Mouse (Mus musculus): ENCODE results near the gene Rac2. TPM values are rescaled to one million over a fixed set of nuclear protein-coding genes. Genes with fewer than 3 reads are reported as not detected.

Rac2 gene
- polyA plus RNA-seq, 1 experiment from 2014 or later: 11.3 TPM

- Histone ChIP-seq H3K36me3 (no peaks in the 10 kb centered on the region), H3K27me3 (no peaks in the 10 kb centered on the region), H3K4me2 (replicated peaks) (no peak within 1 kb of the TSS), H3K9ac (peak within 1 kb of the TSS; percentile 13; the same call in 1 of the 2 replicates), H3K27ac (no peak within 1 kb of the TSS), H3K4me1 (no peaks in the 10 kb centered on the region), H3K9me3 (no peaks in the 10 kb centered on the region), H3K4me3 (no peak within 1 kb of the TSS)
- 78% methylated on average over 7 of the region's 7 CpGs for WGBS
- ATAC-seq (ENCODE audit: low FRiP score, low read depth): no peak
Measured at GRCm38 (mm10) chr15:78596914-78597313, 24.3 kb upstream of the Rac2 start, which contains the start of gene Cyth4. Gene Cyth4 (plus strand): TSS chr15:78597047.

DNA sequence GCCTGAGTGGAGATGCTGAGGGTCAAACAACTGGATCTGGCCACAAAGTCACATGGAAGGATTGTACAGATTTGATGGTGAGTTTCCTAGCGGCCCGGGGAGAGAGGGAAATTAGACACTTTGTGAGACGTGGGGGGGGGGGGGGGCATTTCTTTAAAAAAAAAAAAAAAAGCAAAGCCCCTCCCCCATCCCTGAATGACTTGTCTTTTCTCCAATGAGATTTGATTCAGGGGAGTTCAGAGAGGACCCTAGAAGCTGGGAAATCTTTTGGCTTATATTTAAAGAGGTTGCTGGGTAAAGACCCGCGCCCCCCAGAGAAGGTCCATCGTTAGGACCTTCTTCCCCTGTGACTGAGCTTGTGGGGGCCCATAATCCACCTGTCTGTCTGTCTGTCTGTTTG, 23.9 kb upstream of the Rac2 start:
- Histone ChIP-seq H3K27ac (no peak overlapping the region), H3K9me3 (no peaks in the 10 kb centered on the region), H3K4me1 (0 out of 2 replicates have a peak, but pooled peaks cover 4% of the 10 kb centered on the region), H3K4me3 (no peak overlapping the region), H3K27me3 (no peaks in the 10 kb centered on the region), H3K4me2 (replicated peaks) (no peak overlapping the region), H3K9ac (no peak overlapping the region), H3K36me3 (no peaks in the 10 kb centered on the region)
- 82% methylated on average over 6 of the region's 6 CpGs for WGBS
- no peak for ATAC-seq (ENCODE audit: low FRiP score, low read depth)

DNA sequence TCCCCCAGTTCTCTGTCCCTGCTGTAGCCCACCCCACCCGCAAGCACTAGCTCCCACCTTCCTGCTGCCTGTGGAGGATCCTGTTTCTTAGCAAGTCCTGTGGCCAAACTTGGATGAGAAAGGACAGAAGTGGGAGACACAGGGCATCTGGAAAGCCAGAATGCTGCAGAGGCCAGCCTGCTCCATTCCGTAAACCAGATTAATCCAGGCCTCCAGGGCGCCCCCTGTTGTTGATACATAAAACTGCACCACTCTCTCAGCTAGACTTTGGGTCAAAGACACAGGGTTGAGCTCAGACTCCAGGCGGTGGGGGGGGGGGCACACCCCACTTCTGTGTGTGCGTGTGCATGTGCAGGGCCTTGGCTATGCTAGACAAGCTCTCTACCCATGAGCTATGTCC, 22.9 kb upstream of the Rac2 start:
- no peaks in the 10 kb centered on the region for H3K9me3 ChIP-seq
- no peak for ATAC-seq (ENCODE audit: low FRiP score, low read depth)
- WGBS: 64% methylated on average over 5 of the region's 5 CpGs
- no peak overlapping the region for H3K27ac ChIP-seq
- no peak overlapping the region for H3K4me2 ChIP-seq (replicated peaks)
- H3K36me3 ChIP-seq: no peaks in the 10 kb centered on the region
- no peak overlapping the region for H3K9ac ChIP-seq
- no peaks in the 10 kb centered on the region for H3K27me3 ChIP-seq
- H3K4me1 ChIP-seq: 0 out of 2 replicates have a peak, but pooled peaks cover 7% of the 10 kb centered on the region
- H3K4me3 ChIP-seq: no peak overlapping the region

DNA sequence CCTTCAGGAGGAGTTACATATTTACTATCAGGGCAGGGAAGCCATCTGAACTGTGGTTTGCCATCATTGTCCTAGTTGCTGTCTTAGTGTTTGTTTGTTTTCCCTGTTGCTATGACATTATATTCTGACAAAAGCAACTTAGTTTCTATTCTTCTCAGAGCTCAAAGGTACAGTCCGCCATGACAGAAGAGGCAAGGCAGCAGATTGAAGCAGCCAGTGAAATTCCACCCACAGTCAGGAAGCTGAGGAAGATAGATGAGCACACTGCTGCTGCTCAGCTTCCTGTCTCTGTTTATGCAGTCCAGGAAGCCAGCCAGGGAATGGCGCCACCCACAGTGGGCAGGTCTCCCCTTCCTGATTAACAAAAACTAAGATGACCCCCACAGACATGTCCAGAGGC, 22.2 kb upstream of the Rac2 start:
- Histone ChIP-seq H3K4me2 (replicated peaks) (no peak overlapping the region), H3K27me3 (no peaks in the 10 kb centered on the region), H3K4me1 (0 out of 2 replicates have a peak, but pooled peaks cover 7% of the 10 kb centered on the region), H3K4me3 (no peak overlapping the region), H3K36me3 (no peaks in the 10 kb centered on the region), H3K27ac (no peak overlapping the region), H3K9ac (no peak overlapping the region), H3K9me3 (no peaks in the 10 kb centered on the region)
- ATAC-seq (ENCODE audit: low FRiP score, low read depth): no peak
- WGBS: 89% methylated on average over 2 of the region's 2 CpGs

DNA sequence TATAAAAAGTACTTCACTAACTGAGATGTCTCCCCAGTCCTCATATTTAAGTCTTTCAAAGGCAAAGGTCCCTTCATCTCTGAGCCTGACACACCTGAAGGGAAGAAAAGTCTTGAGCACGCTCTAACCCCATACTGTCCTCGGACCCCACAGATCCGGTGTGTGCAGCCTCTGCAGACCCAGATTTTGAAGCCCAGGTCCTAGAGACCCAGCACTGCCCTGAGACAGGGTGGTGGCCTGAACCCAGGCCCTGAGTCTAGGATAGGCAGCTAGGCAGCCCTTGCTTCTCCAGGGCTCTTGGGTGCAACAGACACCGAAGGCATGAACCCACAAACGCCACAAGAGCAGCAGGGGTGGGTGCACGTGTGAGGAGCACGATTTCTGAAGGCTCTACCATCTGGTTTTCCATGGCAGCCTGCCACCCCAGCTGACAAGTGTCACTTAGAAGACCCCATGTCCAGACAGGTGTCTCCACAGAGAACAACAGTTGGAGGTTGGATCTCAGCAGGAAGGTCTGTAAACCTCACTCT, 21.4 kb upstream of the Rac2 start:
- no peaks in the 10 kb centered on the region for H3K9me3 ChIP-seq
- no peak for ATAC-seq (ENCODE audit: low FRiP score, low read depth)
- 84% methylated on average over 7 of the region's 7 CpGs for WGBS
- no peak overlapping the region for H3K9ac ChIP-seq
- no peak overlapping the region for H3K27ac ChIP-seq
- no peaks in the 10 kb centered on the region for H3K27me3 ChIP-seq
- no peak overlapping the region for H3K4me3 ChIP-seq
- 0 out of 2 replicates have a peak, but pooled peaks cover 7% of the 10 kb centered on the region for H3K4me1 ChIP-seq
- no peak overlapping the region for H3K4me2 ChIP-seq (replicated peaks)
- no peaks in the 10 kb centered on the region for H3K36me3 ChIP-seq

- H3K4me1 ChIP-seq: 0 out of 2 replicates have a peak, but pooled peaks cover 7% of the 10 kb centered on the region
- H3K4me2 ChIP-seq (replicated peaks): no peak overlapping the region
- ATAC-seq (ENCODE audit: low FRiP score, low read depth): no peak
- no peak overlapping the region for H3K4me3 ChIP-seq
- H3K27ac ChIP-seq: no peak overlapping the region
- H3K36me3 ChIP-seq: no peaks in the 10 kb centered on the region
- no peak overlapping the region for H3K9ac ChIP-seq
- H3K27me3 ChIP-seq: no peaks in the 10 kb centered on the region
- WGBS: 70% methylated on average over 14 of the region's 14 CpGs
- H3K9me3 ChIP-seq: no peaks in the 10 kb centered on the region
Measured at GRCm38 (mm10) chr15:78592452-78592968, 19.9 kb upstream of the Rac2 start.

- 0 out of 2 replicates have a peak, but pooled peaks cover 7% of the 10 kb centered on the region for H3K4me1 ChIP-seq
- 54% methylated on average over 15 of the region's 15 CpGs for WGBS
- no peak overlapping the region for H3K27ac ChIP-seq
- H3K27me3 ChIP-seq: no peaks in the 10 kb centered on the region
- no peak for ATAC-seq (ENCODE audit: low FRiP score, low read depth)
- H3K9me3 ChIP-seq: no peaks in the 10 kb centered on the region
- no peak overlapping the region for H3K9ac ChIP-seq
- no peaks in the 10 kb centered on the region for H3K36me3 ChIP-seq
- H3K4me3 ChIP-seq: no peak overlapping the region
- no peak overlapping the region for H3K4me2 ChIP-seq (replicated peaks)
Measured at GRCm38 (mm10) chr15:78591680-78592451, 19.3 kb upstream of the Rac2 start.

DNA sequence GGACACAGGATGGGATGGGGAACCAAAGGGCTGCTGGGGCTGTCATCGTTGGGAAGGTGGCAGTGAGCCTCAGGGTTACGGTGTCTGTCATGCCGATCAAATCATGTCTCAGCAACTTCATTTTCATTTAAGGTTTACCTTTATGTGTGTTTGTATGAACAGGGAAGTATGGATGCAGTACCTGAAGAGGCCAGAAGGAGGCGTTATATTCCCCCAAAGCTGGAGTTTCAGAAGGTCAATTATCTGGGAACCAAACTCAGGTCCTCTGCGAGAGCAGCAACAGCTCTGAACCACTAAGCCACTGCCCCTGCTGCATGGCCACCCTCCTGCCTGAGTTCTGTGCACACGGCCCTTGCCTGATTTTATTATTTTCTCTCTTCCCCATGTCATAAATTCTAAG, 18.2 kb upstream of the Rac2 start:
- Histone ChIP-seq H3K9ac (no peak overlapping the region), H3K9me3 (no peaks in the 10 kb centered on the region), H3K27ac (no peak overlapping the region), H3K36me3 (no peaks in the 10 kb centered on the region), H3K4me2 (replicated peaks) (no peak overlapping the region), H3K4me3 (no peak overlapping the region), H3K4me1 (0 out of 2 replicates have a peak, but pooled peaks cover 7% of the 10 kb centered on the region), H3K27me3 (no peaks in the 10 kb centered on the region)
- no peak for ATAC-seq (ENCODE audit: low FRiP score, low read depth)
- WGBS: 71% methylated on average over 6 of the region's 6 CpGs

DNA sequence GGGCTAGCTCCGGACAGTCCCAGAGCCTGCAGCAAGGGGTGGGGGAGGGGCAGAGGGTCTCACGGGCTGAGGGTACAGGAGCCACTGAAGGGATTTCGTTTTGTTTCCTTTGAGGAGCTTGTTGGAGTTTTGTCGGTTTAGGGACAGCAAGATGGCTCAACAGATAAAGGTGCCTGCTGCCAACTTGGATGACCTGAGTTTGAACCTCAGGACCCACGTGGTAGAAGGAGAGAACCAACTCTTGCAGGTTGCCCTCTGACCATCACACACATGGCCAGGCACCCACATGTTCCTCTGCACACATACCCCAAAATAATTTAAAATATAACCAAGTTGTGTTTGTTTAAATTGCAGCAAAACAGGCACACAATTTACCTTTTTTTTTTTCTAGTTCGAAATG, 17.4 kb upstream of the Rac2 start:
- no peak for ATAC-seq (ENCODE audit: low FRiP score, low read depth)
- H3K27me3 ChIP-seq: no peaks in the 10 kb centered on the region
- no peaks in the 10 kb centered on the region for H3K36me3 ChIP-seq
- peaks cover 2% of the 10 kb centered on the region; the same call in 1 of the 2 replicates for H3K9me3 ChIP-seq
- no peak overlapping the region for H3K4me2 ChIP-seq (replicated peaks)
- no peak overlapping the region for H3K27ac ChIP-seq
- H3K4me3 ChIP-seq: no peak overlapping the region
- 0 out of 2 replicates have a peak, but pooled peaks cover 7% of the 10 kb centered on the region for H3K4me1 ChIP-seq
- H3K9ac ChIP-seq: no peak overlapping the region
- 78% methylated on average over 6 of the region's 6 CpGs for WGBS

- no peak overlapping the region for H3K4me3 ChIP-seq
- ATAC-seq (ENCODE audit: low FRiP score, low read depth): no peak
- no peak overlapping the region for H3K27ac ChIP-seq
- peaks cover 2% of the 10 kb centered on the region; the same call in 1 of the 2 replicates for H3K9me3 ChIP-seq
- 0 out of 2 replicates have a peak, but pooled peaks cover 7% of the 10 kb centered on the region for H3K4me1 ChIP-seq
- no peaks in the 10 kb centered on the region for H3K27me3 ChIP-seq
- no peak overlapping the region for H3K4me2 ChIP-seq (replicated peaks)
- H3K9ac ChIP-seq: no peak overlapping the region
- no peaks in the 10 kb centered on the region for H3K36me3 ChIP-seq
- 79% methylated on average over 4 of the region's 4 CpGs for WGBS
Measured at GRCm38 (mm10) chr15:78588900-78589299, 16.3 kb upstream of the Rac2 start.

DNA sequence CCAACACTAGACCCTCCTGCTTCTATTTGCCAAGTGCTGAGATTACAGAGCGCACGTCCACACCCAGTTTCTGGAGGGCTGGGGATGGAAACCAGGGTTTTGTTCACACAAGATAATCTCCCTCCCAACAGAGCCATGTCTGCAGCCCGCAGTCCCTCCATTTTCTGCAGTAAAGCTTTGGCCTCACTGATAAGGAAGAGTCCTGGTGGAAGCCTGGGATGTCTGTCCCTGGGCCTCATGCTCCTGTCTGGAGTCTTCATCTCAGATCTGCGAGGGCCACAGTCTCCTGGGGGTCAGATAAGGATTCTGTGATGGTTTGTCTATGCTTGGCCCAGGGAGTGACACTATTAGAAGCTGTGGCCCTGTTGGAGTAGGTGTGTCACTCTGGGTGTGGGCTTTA, 15.5 kb upstream of the Rac2 start:
- no peak for ATAC-seq (ENCODE audit: low FRiP score, low read depth)
- no peak overlapping the region for H3K4me3 ChIP-seq

More for the DNA sequence above, 15.5 kb upstream of the Rac2 start:
- WGBS: 84% methylated on average over 4 of the region's 4 CpGs
- Histone ChIP-seq H3K27ac (no peak overlapping the region), H3K4me1 (0 out of 2 replicates have a peak, but pooled peaks cover 7% of the 10 kb centered on the region), H3K36me3 (no peaks in the 10 kb centered on the region), H3K9me3 (peaks cover 2% of the 10 kb centered on the region; the same call in 1 of the 2 replicates), H3K9ac (no peak overlapping the region), H3K4me2 (replicated peaks) (no peak overlapping the region), H3K27me3 (peaks cover 7% of the 10 kb centered on the region)

All from limb, embryonic 13.5 days (tissue).